Mouse (Mus musculus) kidney, postnatal 14 days (tissue): ENCODE measurements at regions not wholly inside any gene's neighbourhood (a gene's known extent, or its start where the extent isn't known, plus 50 kb on each side); places are given as distances from the start of the nearest gene placed in this dataset.

Source experiments
- DNase-seq: peaks from one replicate; pipeline ENCODE4 v3.0.0; 2022; ENCODE audit warnings: mixed read lengths

GRCm38 (mm10) chr9:120820892-120821291, 108.1 kb upstream of the Ctnnb1 start:
- DNase-seq = no peak

- no peak for DNase-seq
These were observed 105.6 kb upstream of the Ctnnb1 start for GRCm38 (mm10) chr9:120823397-120823796.

GRCm38 (mm10) chr9:120826266-120826665, 102.8 kb upstream of the Ctnnb1 start:
- DNase-seq = no peak

GRCm38 (mm10) chr9:120830526-120830925, 98.5 kb upstream of the Ctnnb1 start:
- peak; percentile 61 for DNase-seq

- no peak for DNase-seq
These were observed 94.8 kb upstream of the Ctnnb1 start for GRCm38 (mm10) chr9:120834166-120834565.

GRCm38 (mm10) chr9:120835621-120836020, 93.4 kb upstream of the Ctnnb1 start:
- no peak for DNase-seq

GRCm38 (mm10) chr9:120837431-120838150, 91.4 kb upstream of the Ctnnb1 start:
- no peak for DNase-seq

- no peak for DNase-seq
These were observed 85.3 kb upstream of the Ctnnb1 start for GRCm38 (mm10) chr9:120843753-120844152.

- no peak for DNase-seq
These were observed 83.5 kb upstream of the Ctnnb1 start for GRCm38 (mm10) chr9:120845538-120845937.

- DNase-seq = no peak
These were observed 81.4 kb upstream of the Ctnnb1 start for GRCm38 (mm10) chr9:120847649-120848048.

GRCm38 (mm10) chr9:120848962-120849361, 80.1 kb upstream of the Ctnnb1 start:
- DNase-seq = no peak

- DNase-seq = peak; percentile 27
These were observed 78.9 kb upstream of the Ctnnb1 start for GRCm38 (mm10) chr9:120850092-120850491.

GRCm38 (mm10) chr9:120851914-120852313, 77.1 kb upstream of the Ctnnb1 start:
- no peak for DNase-seq

- DNase-seq = peak; percentile 57
These were observed 76.4 kb upstream of the Ctnnb1 start for GRCm38 (mm10) chr9:120852572-120852971.

- DNase-seq = no peak
These were observed 75.9 kb upstream of the Ctnnb1 start for GRCm38 (mm10) chr9:120853032-120853597.

GRCm38 (mm10) chr9:120854351-120854750, 74.7 kb upstream of the Ctnnb1 start:
- DNase-seq = peak; percentile 8

GRCm38 (mm10) chr9:120855293-120856050, 73.5 kb upstream of the Ctnnb1 start:
- DNase-seq = peak; percentile 23

GRCm38 (mm10) chr9:120857849-120858510, 71.0 kb upstream of the Ctnnb1 start:
- DNase-seq = no peak

GRCm38 (mm10) chr9:120860969-120861595, 67.9 kb upstream of the Ctnnb1 start:
- no peak for DNase-seq

GRCm38 (mm10) chr9:120861788-120862345, 67.1 kb upstream of the Ctnnb1 start:
- no peak for DNase-seq

GRCm38 (mm10) chr9:120864410-120864809, 64.6 kb upstream of the Ctnnb1 start:
- DNase-seq = no peak

GRCm38 (mm10) chr9:120866251-120866650, 62.8 kb upstream of the Ctnnb1 start:
- no peak for DNase-seq
